Mouse (Mus musculus): ENCODE measurements at regions not wholly inside any gene's neighbourhood (a gene's known extent, or its start where the extent isn't known, plus 50 kb on each side); places are given as distances from the start of the nearest gene placed in this dataset.
"Not testable (repeated sequence)": the region's sequence is repeated elsewhere in the genome, so short reads cannot be mapped to it uniquely, and the experiment has no call there.

DNA sequence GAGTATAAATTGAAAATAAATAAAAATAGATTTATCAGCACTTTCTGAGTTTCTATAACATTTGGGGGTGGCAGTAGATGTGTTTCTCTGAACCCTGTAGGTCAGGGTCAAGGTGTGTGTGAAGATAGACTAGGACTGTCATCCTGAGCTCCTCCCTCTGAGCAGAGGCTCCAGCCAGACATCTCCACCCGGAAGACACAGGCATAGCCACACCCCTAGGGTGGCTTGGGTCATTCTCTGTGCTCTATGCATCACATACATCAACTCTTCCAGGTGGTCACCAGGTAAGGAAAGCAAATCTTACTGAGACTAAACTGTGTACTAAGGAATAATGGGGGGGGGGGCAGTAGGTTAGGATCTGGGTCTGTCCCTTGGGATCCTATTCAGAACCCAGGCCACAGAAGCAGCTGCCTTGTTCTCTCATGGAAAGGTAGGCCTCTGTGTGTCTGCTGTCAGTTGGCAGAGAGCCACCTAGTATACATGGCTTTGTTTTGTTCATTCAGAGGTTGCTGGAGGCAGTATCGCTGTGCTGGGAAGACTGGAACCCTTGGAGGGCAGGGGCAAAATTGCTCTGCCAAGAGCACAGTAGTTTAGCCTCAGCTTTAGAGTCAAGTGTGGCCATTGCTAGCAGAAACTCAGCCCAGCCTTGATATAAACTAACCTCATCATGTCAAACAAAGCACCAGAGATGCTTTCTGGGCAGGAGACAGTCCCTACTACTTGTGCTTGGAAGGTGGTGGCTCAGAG lies 240.3 kb downstream of the Bcl11a start:
- no peaks in the 10 kb centered on the region for H3K36me3 ChIP-seq
- no peak overlapping the region for H3K9ac ChIP-seq
- H3K27ac ChIP-seq: no peak overlapping the region
- no peak overlapping the region for H3K4me3 ChIP-seq
- WGBS: 73% methylated on average over 2 of the region's 2 CpGs
- ATAC-seq (ENCODE audit: insufficient number of reproducible peaks, insufficient read depth, low FRiP score, low TSS enrichment): no peak
- peaks cover 9% of the 10 kb centered on the region for H3K4me1 ChIP-seq
- no peaks in the 10 kb centered on the region for H3K27me3 ChIP-seq
- H3K4me2 ChIP-seq (replicated peaks): no peak overlapping the region
- no peaks in the 10 kb centered on the region for H3K9me3 ChIP-seq

DNA sequence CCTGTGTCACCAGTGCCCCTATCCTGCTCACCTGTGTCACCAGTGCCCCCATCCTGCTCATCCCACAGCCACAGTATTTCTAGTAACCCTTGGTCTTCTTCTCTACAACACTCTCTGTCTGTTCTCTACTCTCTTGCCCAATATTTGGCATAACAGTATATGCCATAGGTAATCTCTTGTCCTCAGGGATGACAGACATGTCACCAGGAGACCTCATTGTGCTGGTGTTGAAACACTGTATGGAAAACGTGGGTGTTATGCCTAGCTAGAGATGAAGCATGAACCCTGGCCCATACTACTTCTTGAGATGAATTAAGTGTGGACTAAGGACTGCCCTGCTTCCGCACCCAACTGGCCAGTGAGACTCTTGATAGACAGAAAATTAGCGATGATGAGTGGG lies 241.4 kb downstream of the Bcl11a start:
- Histone ChIP-seq H3K27ac (no peak overlapping the region), H3K9me3 (no peaks in the 10 kb centered on the region), H3K27me3 (no peaks in the 10 kb centered on the region), H3K36me3 (no peaks in the 10 kb centered on the region), H3K4me1 (peaks cover 4% of the 10 kb centered on the region; the same call in 1 of the 2 replicates), H3K9ac (no peak overlapping the region), H3K4me2 (replicated peaks) (no peak overlapping the region), H3K4me3 (no peak overlapping the region)
- ATAC-seq (ENCODE audit: insufficient number of reproducible peaks, insufficient read depth, low FRiP score, low TSS enrichment): no peak
- WGBS: 86% methylated on average over 3 of the region's 3 CpGs

DNA sequence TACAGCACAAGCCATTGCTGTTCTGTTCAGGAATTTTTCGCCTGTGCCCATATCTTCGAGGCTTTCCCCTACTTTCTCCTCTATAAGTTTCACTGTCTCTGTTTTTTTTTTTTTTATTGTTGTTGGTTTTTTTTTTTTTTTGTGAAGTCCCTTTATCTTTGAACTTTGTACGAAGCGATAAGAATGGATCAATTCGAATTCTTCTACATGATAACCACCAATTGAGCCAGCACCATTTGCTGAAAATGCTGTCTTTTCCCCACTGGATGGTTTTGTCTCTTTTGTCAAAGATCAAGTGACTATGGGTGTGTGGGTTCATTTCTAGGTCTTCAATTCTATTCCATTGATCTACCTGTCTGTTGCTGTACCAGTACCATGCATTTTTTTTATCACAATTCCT lies 244.6 kb downstream of the Bcl11a start:
- H3K4me1 ChIP-seq; H3K27me3 ChIP-seq; H3K4me2 ChIP-seq (replicated peaks); H3K9me3 ChIP-seq; H3K36me3 ChIP-seq; H3K4me3 ChIP-seq; ATAC-seq (ENCODE audit: insufficient number of reproducible peaks, insufficient read depth, low FRiP score, low TSS enrichment); H3K27ac ChIP-seq; H3K9ac ChIP-seq: not testable (repeated sequence)
- whole genome bisulfite sequencing: 92% methylated on average over 5 of the region's 5 CpGs

DNA sequence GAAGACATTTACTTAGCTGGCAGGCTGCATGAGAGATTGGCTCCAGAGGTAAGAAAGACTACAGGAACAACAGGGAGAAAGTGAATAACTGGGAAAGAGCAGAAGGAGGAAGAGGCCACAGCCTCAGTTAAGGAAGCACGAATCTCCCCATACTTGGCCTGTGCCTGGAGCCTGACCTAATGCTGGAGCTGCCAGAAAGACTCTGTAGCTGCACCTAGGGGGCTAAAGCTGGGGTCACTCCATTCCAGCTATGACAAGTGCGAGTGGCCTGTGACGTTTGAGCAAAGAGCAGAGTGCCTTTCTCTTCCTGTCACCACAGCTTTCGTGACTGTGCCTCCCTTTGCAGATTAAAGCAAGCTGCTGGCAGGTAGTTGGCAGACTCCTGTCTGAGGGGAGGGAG lies 250.6 kb downstream of the Bcl11a start:
- no peaks in the 10 kb centered on the region for H3K27me3 ChIP-seq
- no peak overlapping the region for H3K9ac ChIP-seq
- ATAC-seq (ENCODE audit: insufficient number of reproducible peaks, insufficient read depth, low FRiP score, low TSS enrichment): no peak
- no peak overlapping the region for H3K4me2 ChIP-seq (replicated peaks)
- H3K27ac ChIP-seq: no peak overlapping the region
- H3K9me3 ChIP-seq: no peaks in the 10 kb centered on the region
- no peak overlapping the region for H3K4me3 ChIP-seq
- no peaks in the 10 kb centered on the region for H3K4me1 ChIP-seq
- H3K36me3 ChIP-seq: no peaks in the 10 kb centered on the region
- WGBS: 62% methylated on average over 4 of the region's 4 CpGs

DNA sequence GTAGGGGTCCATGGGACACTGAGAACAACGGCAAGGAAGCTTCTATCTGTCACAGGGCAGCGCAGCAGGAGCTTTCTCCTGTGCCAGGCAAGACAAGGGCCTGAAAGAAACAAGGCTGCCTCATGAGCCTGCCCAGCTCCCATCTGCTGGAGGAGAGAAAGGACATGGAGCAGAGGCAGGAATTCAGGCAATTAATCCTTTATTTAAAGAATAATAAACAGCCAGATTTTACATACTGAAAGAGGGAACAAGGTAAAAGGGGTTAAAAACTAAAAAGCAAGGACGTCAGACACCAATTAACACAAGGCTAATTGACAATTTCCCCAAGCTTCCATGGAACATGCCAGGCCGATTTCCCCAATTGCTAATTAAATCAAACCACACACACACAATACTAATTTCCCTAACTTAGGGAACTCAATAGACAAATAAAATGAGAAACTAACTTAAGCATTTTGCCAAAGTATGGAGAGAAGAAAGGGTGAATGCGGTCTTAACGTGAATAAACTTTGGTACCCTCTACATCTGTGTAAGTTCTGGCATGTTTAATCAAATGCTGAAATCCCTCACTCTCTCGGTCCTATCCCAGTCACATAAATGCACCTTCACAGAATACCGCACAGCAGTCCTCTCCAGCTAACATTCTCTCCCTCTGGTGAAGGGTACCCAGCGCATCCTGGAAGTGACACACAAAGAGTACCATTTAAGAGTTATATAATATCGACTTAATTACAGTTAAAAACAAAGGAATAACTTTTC lies 252.7 kb downstream of the Bcl11a start:
- Histone ChIP-seq H3K27me3 (no peaks in the 10 kb centered on the region), H3K4me3 (no peak overlapping the region), H3K4me1 (no peaks in the 10 kb centered on the region), H3K9ac (no peak overlapping the region), H3K9me3 (no peaks in the 10 kb centered on the region), H3K27ac (no peak overlapping the region), H3K4me2 (replicated peaks) (no peak overlapping the region), H3K36me3 (no peaks in the 10 kb centered on the region)
- WGBS: 55% methylated on average over 10 of the region's 10 CpGs
- no peak for ATAC-seq (ENCODE audit: insufficient number of reproducible peaks, insufficient read depth, low FRiP score, low TSS enrichment)

DNA sequence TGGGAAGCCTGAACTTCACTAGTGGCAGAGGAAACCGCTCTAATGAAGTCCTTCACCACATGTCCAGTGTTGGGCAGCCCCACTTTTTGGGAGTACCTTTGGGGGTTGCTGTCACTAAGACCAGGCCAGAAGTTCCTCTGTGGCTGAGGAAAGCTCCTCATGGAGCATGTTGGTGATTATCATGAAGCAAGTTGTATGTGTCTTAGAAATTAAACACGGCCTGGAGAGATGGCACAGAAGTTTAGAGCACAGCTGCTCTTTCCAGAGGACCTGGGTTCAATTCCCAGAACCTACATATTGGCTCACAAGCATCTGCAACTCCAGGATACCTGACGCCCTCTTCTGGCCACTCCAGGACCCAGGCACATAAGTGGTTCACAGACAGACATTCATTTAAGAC lies 254.4 kb downstream of the Bcl11a start:
- WGBS: 91% methylated on average over 3 of the region's 3 CpGs
- Histone ChIP-seq H3K27me3 (no peaks in the 10 kb centered on the region), H3K9me3 (no peaks in the 10 kb centered on the region), H3K9ac (no peak overlapping the region), H3K4me2 (replicated peaks) (no peak overlapping the region), H3K4me1 (no peaks in the 10 kb centered on the region), H3K27ac (no peak overlapping the region), H3K4me3 (no peak overlapping the region), H3K36me3 (no peaks in the 10 kb centered on the region)
- no peak for ATAC-seq (ENCODE audit: insufficient number of reproducible peaks, insufficient read depth, low FRiP score, low TSS enrichment)

DNA sequence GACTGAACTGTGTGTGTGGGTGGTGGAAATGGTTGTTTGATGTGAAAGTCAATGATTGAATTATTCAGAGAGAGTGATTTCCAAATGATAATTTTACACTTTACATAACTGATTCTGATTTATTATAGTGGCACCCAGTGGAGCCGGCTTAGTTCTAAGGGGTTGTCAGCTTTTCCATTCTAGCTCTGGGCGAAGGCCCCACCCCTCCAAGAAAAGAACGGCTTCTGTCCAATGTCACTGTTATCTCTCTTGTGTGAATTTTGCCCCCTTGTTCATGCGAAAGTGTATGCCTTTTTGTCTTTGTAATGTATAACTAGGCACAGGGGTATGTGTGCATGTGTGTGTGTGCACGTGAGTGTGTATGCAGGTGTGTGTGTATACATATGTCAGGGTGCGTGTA lies 255.3 kb downstream of the Bcl11a start:
- ATAC-seq (ENCODE audit: insufficient number of reproducible peaks, insufficient read depth, low FRiP score, low TSS enrichment): no peak
- no peak overlapping the region for H3K9ac ChIP-seq
- no peaks in the 10 kb centered on the region for H3K4me1 ChIP-seq
- H3K27ac ChIP-seq: no peak overlapping the region
- no peaks in the 10 kb centered on the region for H3K27me3 ChIP-seq
- no peaks in the 10 kb centered on the region for H3K9me3 ChIP-seq
- no peak overlapping the region for H3K4me3 ChIP-seq
- whole genome bisulfite sequencing: 90% methylated on average over 6 of the region's 6 CpGs
- no peaks in the 10 kb centered on the region for H3K36me3 ChIP-seq
- H3K4me2 ChIP-seq (replicated peaks): no peak overlapping the region

DNA sequence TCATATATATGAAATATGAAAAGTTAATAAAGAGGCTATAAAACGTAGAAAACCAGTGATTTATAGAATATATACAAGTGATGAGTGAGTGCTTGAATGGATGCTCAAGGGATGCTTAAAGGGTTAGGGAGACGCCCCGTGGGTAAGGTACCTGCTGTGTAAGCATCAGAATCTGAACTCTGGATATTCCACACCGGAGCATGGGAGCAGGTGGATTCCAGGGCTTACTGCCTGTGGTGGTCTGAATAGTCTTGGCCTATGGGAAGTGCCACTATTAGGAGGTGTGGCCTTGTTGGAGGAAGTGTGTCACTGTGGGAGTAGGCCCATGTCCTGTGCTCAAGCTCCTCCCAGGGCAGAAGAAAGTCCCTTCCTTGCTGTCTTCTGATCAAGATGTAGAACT lies 257.4 kb downstream of the Bcl11a start:
- no peak overlapping the region for H3K27ac ChIP-seq
- no peaks in the 10 kb centered on the region for H3K4me1 ChIP-seq
- H3K36me3 ChIP-seq: no peaks in the 10 kb centered on the region
- H3K4me3 ChIP-seq: no peak overlapping the region
- ATAC-seq (ENCODE audit: insufficient number of reproducible peaks, insufficient read depth, low FRiP score, low TSS enrichment): no peak
- no peaks in the 10 kb centered on the region for H3K27me3 ChIP-seq
- WGBS: 94% methylated on average over 4 of the region's 4 CpGs
- no peak overlapping the region for H3K9ac ChIP-seq
- no peaks in the 10 kb centered on the region for H3K9me3 ChIP-seq
- H3K4me2 ChIP-seq (replicated peaks): no peak overlapping the region

DNA sequence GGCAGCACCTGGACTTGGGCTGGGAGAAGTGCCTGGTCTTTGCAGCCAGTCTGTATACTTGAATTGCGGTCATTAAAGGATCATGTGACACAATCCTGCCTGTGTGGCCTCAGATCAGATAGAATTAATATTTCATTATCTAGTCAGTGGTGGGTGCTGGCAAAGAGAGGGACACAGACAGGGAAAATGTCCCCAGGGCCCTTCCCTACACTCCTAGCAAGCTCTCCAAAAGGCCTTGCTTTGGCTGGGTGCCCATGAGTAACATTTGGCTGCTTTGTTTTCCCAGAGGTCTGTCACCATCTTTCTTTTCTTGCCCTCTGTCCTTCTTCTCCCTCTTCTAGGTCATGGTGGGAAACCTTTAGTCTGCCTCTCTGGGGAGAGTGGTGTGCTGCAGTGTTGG lies 260.3 kb downstream of the Bcl11a start:
- H3K36me3 ChIP-seq: no peaks in the 10 kb centered on the region
- no peak overlapping the region for H3K9ac ChIP-seq
- no peak overlapping the region for H3K27ac ChIP-seq
- H3K4me3 ChIP-seq: no peak overlapping the region
- no peaks in the 10 kb centered on the region for H3K9me3 ChIP-seq
- WGBS: 91% methylated on average over 1 of the region's 1 CpGs
- H3K4me1 ChIP-seq: peaks cover 7% of the 10 kb centered on the region; the same call in 1 of the 2 replicates
- no peaks in the 10 kb centered on the region for H3K27me3 ChIP-seq
- no peak overlapping the region for H3K4me2 ChIP-seq (replicated peaks)
- ATAC-seq (ENCODE audit: insufficient number of reproducible peaks, insufficient read depth, low FRiP score, low TSS enrichment): no peak

DNA sequence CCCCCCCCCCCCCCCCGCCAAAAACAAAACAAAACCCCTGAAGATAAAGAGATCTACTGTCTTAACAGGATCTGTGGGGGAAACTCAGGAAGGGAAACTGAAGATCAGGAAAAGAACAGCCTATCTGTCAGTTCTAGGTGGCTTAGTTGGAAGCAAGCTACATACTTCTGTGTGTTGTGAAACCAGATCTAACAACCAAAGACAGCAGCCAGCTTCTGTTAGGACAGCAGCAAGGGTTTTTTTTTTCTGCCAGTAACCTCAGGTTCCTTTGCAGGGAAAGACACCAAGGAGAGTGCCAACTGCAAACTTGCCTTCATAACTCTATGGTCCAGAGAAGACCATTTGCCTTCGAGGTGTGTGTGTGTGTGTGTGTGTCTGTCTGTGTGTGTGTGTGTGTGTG lies 261.2 kb downstream of the Bcl11a start:
- 42% methylated on average over 2 of the region's 2 CpGs for WGBS
- Histone ChIP-seq H3K4me1 (peaks cover 7% of the 10 kb centered on the region; the same call in 1 of the 2 replicates), H3K36me3 (no peaks in the 10 kb centered on the region), H3K9ac (no peak overlapping the region), H3K27ac (no peak overlapping the region), H3K27me3 (no peaks in the 10 kb centered on the region), H3K9me3 (no peaks in the 10 kb centered on the region), H3K4me3 (no peak overlapping the region), H3K4me2 (replicated peaks) (no peak overlapping the region)
- no peak for ATAC-seq (ENCODE audit: insufficient number of reproducible peaks, insufficient read depth, low FRiP score, low TSS enrichment)

DNA sequence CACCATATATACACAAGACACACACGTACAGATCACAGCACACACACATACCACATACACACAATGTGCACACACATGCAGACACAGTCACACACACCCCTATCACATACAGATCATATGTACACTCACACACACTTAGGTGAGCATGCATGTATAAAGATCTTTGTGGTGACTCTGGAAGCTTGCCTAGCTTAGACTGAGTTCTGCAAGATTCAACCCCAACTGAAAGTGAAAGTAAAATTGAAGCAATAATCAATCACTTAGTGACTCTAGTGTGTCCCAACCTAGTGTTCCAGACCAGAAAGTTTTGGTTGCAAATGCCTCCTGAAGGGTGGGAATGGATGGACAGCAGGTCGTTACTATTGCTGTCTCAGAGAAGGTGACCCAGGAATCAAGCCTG lies 262.8 kb downstream of the Bcl11a start:
- H3K4me2 ChIP-seq (replicated peaks): no peak overlapping the region
- WGBS: 67% methylated on average over 2 of the region's 2 CpGs
- no peak overlapping the region for H3K4me3 ChIP-seq
- ATAC-seq (ENCODE audit: insufficient number of reproducible peaks, insufficient read depth, low FRiP score, low TSS enrichment): no peak
- H3K9me3 ChIP-seq: no peaks in the 10 kb centered on the region
- no peaks in the 10 kb centered on the region for H3K27me3 ChIP-seq
- peaks cover 7% of the 10 kb centered on the region; the same call in 1 of the 2 replicates for H3K4me1 ChIP-seq
- no peak overlapping the region for H3K27ac ChIP-seq
- H3K9ac ChIP-seq: no peak overlapping the region
- no peaks in the 10 kb centered on the region for H3K36me3 ChIP-seq

DNA sequence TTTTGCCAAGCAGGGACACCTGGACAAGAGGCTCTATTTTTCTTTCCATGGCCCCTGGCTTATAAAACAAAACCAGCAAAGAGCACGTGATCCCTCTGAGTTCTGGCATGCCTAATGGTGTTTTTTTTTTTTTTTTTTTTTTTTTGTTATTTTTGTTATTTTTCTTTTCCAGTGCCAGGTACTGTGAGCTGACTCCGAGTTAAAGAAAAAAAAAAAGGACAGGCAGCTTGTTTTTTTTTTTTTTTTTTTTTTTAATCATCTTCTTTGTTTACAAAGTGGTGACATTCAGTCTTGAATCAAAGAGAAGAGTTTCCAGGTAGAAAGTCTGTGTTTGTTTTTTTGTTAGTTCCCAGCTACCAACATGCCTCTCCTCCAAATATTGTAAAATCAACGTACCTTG lies 263.8 kb downstream of the Bcl11a start:
- H3K36me3 ChIP-seq: no peaks in the 10 kb centered on the region
- H3K4me3 ChIP-seq: no peak overlapping the region
- no peaks in the 10 kb centered on the region for H3K27me3 ChIP-seq
- no peak overlapping the region for H3K27ac ChIP-seq
- no peak overlapping the region for H3K4me2 ChIP-seq (replicated peaks)
- WGBS: 40% methylated on average over 3 of the region's 3 CpGs
- H3K4me1 ChIP-seq: peaks cover 7% of the 10 kb centered on the region; the same call in 1 of the 2 replicates
- no peak for ATAC-seq (ENCODE audit: insufficient number of reproducible peaks, insufficient read depth, low FRiP score, low TSS enrichment)
- H3K9me3 ChIP-seq: no peaks in the 10 kb centered on the region
- no peak overlapping the region for H3K9ac ChIP-seq

All from embryonic facial prominence, embryonic 12.5 days (tissue).